Mouse (Mus musculus) skeletal muscle tissue, postnatal 0 days (tissue): Measurements from ENCODE around the gene Stxbp6. TPM values are rescaled to one million over a fixed set of nuclear protein-coding genes. Genes with fewer than 3 reads are reported as not detected.

Source experiments
- polyA plus RNA-seq: library from polyadenylated mRNA; unstranded; fragments of >200 nt; fragmentation: Nextera tagmentation; extraction: Ambion mirVana; gene quantifications from 2 replicates; pipeline ENCODE4 v1.2.1, GENCODE M21; 2015

The Stxbp6 gene
- polyA plus RNA-seq, result 9.8 and 11.2 TPM in 2 replicates

GRCm38 (mm10) chr12:45074611-45075342 is at the start of gene Stxbp6:
Gene Stxbp6 (minus strand): TSS chr12:45074709.

